Mouse (Mus musculus): ENCODE results near the gene Gng8. TPM values are rescaled to one million over a fixed set of nuclear protein-coding genes. Genes with fewer than 3 reads are reported as not detected.
A peak's percentile ranks its signal among the peaks of the same experiment; 100 is the strongest.

Gng8 gene
- polyA plus RNA-seq, 1 experiment from 2014 or later: 7.3 TPM

- Histone ChIP-seq H3K4me3 (replicated peaks; ENCODE audit: low read depth, low read length) (peak overlapping the region; percentile 18; the same call in 1 of the 2 replicates), H3K36me3 (ENCODE audit: insufficient read depth, low read length) (no peaks in the 10 kb centered on the region), H3K9me3 (replicated peaks; ENCODE audit: low read length) (no peaks in the 10 kb centered on the region), H3K9ac (ENCODE audit: low read depth, low read length) (0 out of 2 replicates have a peak overlapping the region, but pooled peaks have one; percentile 31), H3K27ac (no peak overlapping the region), H3K4me2 (ENCODE audit: low read length) (peak overlapping the region; percentile 50), H3K4me1 (replicated peaks; ENCODE audit: insufficient read depth, low read length) (no peaks in the 10 kb centered on the region), H3K27me3 (ENCODE audit: insufficient read depth, low read length) (0 out of 2 replicates have a peak, but pooled peaks cover 7% of the 10 kb centered on the region)
- 25% methylated on average over 10 of the region's 10 CpGs for WGBS
- ATAC-seq (replicated peaks; ENCODE audit: low FRiP score, low read depth) (no peak), DNase-seq (ENCODE audit: low spot score) (no peak)
- no peak for TF ChIP-seq CTCF (IDR thresholded peaks at IDR 0.05; ENCODE audit: low read depth)
Observed at GRCm38 (mm10) chr7:16895511-16895910, 3.9 kb downstream of the Gng8 start.

- 25% methylated on average over 5 of the region's 5 CpGs for WGBS
Observed at GRCm38 (mm10) chr7:16900526-16900925, 8.9 kb downstream of the Gng8 start.

GRCm38 (mm10) chr7:16903439-16903955 lies 11.9 kb downstream of the Gng8 start:
- Histone ChIP-seq H3K27ac (no peak overlapping the region), H3K4me2 (ENCODE audit: low read length) (no peak overlapping the region), H3K9ac (ENCODE audit: low read depth, low read length) (0 out of 2 replicates have a peak overlapping the region, but pooled peaks have one; percentile 13), H3K4me1 (replicated peaks; ENCODE audit: insufficient read depth, low read length) (peaks cover 10% of the 10 kb centered on the region), H3K27me3 (ENCODE audit: insufficient read depth, low read length) (no peaks in the 10 kb centered on the region), H3K36me3 (ENCODE audit: insufficient read depth, low read length) (no peaks in the 10 kb centered on the region), H3K9me3 (replicated peaks; ENCODE audit: low read length) (no peaks in the 10 kb centered on the region), H3K4me3 (replicated peaks; ENCODE audit: low read depth, low read length) (no peak overlapping the region)
- DNase-seq (ENCODE audit: low spot score): no peak
- no peak for TF ChIP-seq CTCF (IDR thresholded peaks at IDR 0.05; ENCODE audit: low read depth)
- WGBS: 81% methylated on average over 2 of the region's 2 CpGs
- no peak for ATAC-seq (replicated peaks; ENCODE audit: low FRiP score, low read depth)

More at GRCm38 (mm10) chr7:16900526-16900925, 8.9 kb downstream of the Gng8 start:
- ATAC-seq (replicated peaks; ENCODE audit: low FRiP score, low read depth): no peak
- no peak for DNase-seq (ENCODE audit: low spot score)
- Histone ChIP-seq H3K4me1 (replicated peaks; ENCODE audit: insufficient read depth, low read length) (no peaks in the 10 kb centered on the region), H3K36me3 (ENCODE audit: insufficient read depth, low read length) (no peaks in the 10 kb centered on the region), H3K27me3 (ENCODE audit: insufficient read depth, low read length) (no peaks in the 10 kb centered on the region), H3K9me3 (replicated peaks; ENCODE audit: low read length) (no peaks in the 10 kb centered on the region), H3K27ac (no peak overlapping the region), H3K4me3 (replicated peaks; ENCODE audit: low read depth, low read length) (no peak overlapping the region), H3K4me2 (ENCODE audit: low read length) (no peak overlapping the region), H3K9ac (ENCODE audit: low read depth, low read length) (no peak overlapping the region)
- no peak for TF ChIP-seq CTCF (IDR thresholded peaks at IDR 0.05; ENCODE audit: low read depth)

GRCm38 (mm10) chr7:16904120-16904675 lies 12.6 kb downstream of the Gng8 start:
- no peak for TF ChIP-seq CTCF (IDR thresholded peaks at IDR 0.05; ENCODE audit: low read depth)
- no peaks in the 10 kb centered on the region for H3K36me3 ChIP-seq (ENCODE audit: insufficient read depth, low read length)
- no peak overlapping the region for H3K4me3 ChIP-seq (replicated peaks; ENCODE audit: low read depth, low read length)
- DNase-seq (ENCODE audit: low spot score) (no peak), ATAC-seq (replicated peaks; ENCODE audit: low FRiP score, low read depth) (no peak)
- H3K4me2 ChIP-seq (ENCODE audit: low read length): no peak overlapping the region
- H3K4me1 ChIP-seq (replicated peaks; ENCODE audit: insufficient read depth, low read length): peaks cover 14% of the 10 kb centered on the region
- H3K9me3 ChIP-seq (replicated peaks; ENCODE audit: low read length): no peaks in the 10 kb centered on the region
- H3K27me3 ChIP-seq (ENCODE audit: insufficient read depth, low read length): no peaks in the 10 kb centered on the region; the same call in 1 of the 2 replicates
- H3K27ac ChIP-seq: no peak overlapping the region
- WGBS: 27% methylated on average over 8 of the region's 10 CpGs
- H3K9ac ChIP-seq (ENCODE audit: low read depth, low read length): no peak overlapping the region

- Histone ChIP-seq H3K4me1 (replicated peaks; ENCODE audit: insufficient read depth, low read length) (peaks cover 17% of the 10 kb centered on the region), H3K4me2 (ENCODE audit: low read length) (no peak overlapping the region), H3K4me3 (replicated peaks; ENCODE audit: low read depth, low read length) (no peak overlapping the region), H3K27me3 (ENCODE audit: insufficient read depth, low read length) (no peaks in the 10 kb centered on the region; the same call in 1 of the 2 replicates), H3K9me3 (replicated peaks; ENCODE audit: low read length) (no peaks in the 10 kb centered on the region), H3K9ac (ENCODE audit: low read depth, low read length) (0 out of 2 replicates have a peak overlapping the region, but pooled peaks have one; percentile 18), H3K27ac (peak overlapping the region; percentile 68), H3K36me3 (ENCODE audit: insufficient read depth, low read length) (no peaks in the 10 kb centered on the region)
- ATAC-seq (replicated peaks; ENCODE audit: low FRiP score, low read depth): peak; percentile 51
- no peak for TF ChIP-seq CTCF (IDR thresholded peaks at IDR 0.05; ENCODE audit: low read depth)
- 18% methylated on average over 9 of the region's 9 CpGs for WGBS
- DNase-seq (ENCODE audit: low spot score): peak; percentile 84
Observed at GRCm38 (mm10) chr7:16905491-16906021, 14.0 kb downstream of the Gng8 start.

GRCm38 (mm10) chr7:16906281-16906680 lies 14.7 kb downstream of the Gng8 start, which contains the start of gene Ptgir:
Ptgir (plus strand) TSS chr7:16906490.
- peak within 1 kb of the TSS; percentile 68 for H3K27ac ChIP-seq
- no peak within 1 kb of the TSS for H3K4me3 ChIP-seq (replicated peaks; ENCODE audit: low read depth, low read length)
- no peak for ATAC-seq (replicated peaks; ENCODE audit: low FRiP score, low read depth)
- H3K27me3 ChIP-seq (ENCODE audit: insufficient read depth, low read length): no peaks in the 10 kb centered on the region; the same call in 1 of the 2 replicates
- no peaks in the 10 kb centered on the region for H3K36me3 ChIP-seq (ENCODE audit: insufficient read depth, low read length)
- WGBS: 20% methylated on average over 6 of the region's 6 CpGs
- H3K4me1 ChIP-seq (replicated peaks; ENCODE audit: insufficient read depth, low read length): peaks cover 17% of the 10 kb centered on the region
- no peak for TF ChIP-seq CTCF (IDR thresholded peaks at IDR 0.05; ENCODE audit: low read depth)
- DNase-seq (ENCODE audit: low spot score): peak; percentile 57
- 0 out of 2 replicates have a peak within 1 kb of the TSS, but pooled peaks have one; percentile 13 for H3K4me2 ChIP-seq (ENCODE audit: low read length)
- 0 out of 2 replicates have a peak within 1 kb of the TSS, but pooled peaks have one; percentile 35 for H3K9ac ChIP-seq (ENCODE audit: low read depth, low read length)
- H3K9me3 ChIP-seq (replicated peaks; ENCODE audit: low read length): no peaks in the 10 kb centered on the region

All from kidney, postnatal 0 days (tissue).